Mouse (Mus musculus) spleen, postnatal 10 days (tissue): ENCODE results near the gene Cgref1.

Source experiments
- DNase-seq, 2 experiments: peaks; one replicate each; pipeline ENCODE4 v3.0.0; 2021 to 2022; ENCODE audit warnings: low spot score in 2 of 2

The Cgref1 gene

DNA sequence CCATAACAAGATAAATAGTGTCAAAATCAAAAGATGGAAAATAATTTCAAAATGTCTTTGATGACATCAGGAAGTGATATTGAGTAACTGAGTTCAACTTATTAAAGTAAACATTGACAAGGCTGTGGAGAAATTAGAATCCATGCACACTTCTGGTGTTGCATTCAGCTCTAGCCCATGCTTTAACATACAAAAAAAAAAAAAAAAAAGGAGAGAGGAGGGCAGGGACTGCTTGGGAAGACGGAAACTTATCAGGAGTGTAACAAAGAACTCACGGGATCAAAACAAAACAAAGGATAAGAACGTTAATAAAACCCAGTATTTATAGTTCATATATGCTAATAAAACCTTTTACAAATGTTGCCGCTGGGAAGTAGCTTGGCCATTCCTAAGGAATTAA, 59.2 kb downstream of the Cgref1 start:
- no peak for DNase-seq
